Mouse (Mus musculus) stomach, embryonic 16.5 days (tissue): Measurements from ENCODE around the gene Rcbtb2. TPM values are rescaled to one million over a fixed set of nuclear protein-coding genes. Genes with fewer than 3 reads are reported as not detected.
A peak's percentile ranks its signal among the peaks of the same experiment; 100 is the strongest.

Experiments used
- ATAC-seq: fragments of 200-750 bp; cut with Nextera tagmentation; 2 replicates; pipeline ENCODE4 v1.8.0; 2017; ENCODE audit warnings: moderate number of reproducible peaks, moderate TSS enrichment; ENCODE audit not compliant: insufficient read depth, low FRiP score
- H3K27ac ChIP-seq: fragments of 300-500 bp; sonication (generic); 2 replicates; pipeline ENCODE4 v1.5.1; 2014; ENCODE audit warnings: low read length
- H3K27me3 ChIP-seq: fragments of 300-500 bp; sonication (generic); 2 replicates; pipeline ENCODE4 v1.6.1; 2014; ENCODE audit warnings: low read length, control low read depth, mixed read lengths; ENCODE audit not compliant: control insufficient read depth, insufficient read depth
- H3K36me3 ChIP-seq: fragments of 300-500 bp; sonication (generic); 2 replicates; pipeline ENCODE4 v1.6.1; 2014; ENCODE audit warnings: low read length; ENCODE audit not compliant: control insufficient read depth, insufficient read depth
- H3K4me1 ChIP-seq: fragments of 300-500 bp; sonication (generic); 2 replicates; pipeline ENCODE4 v1.6.1; 2014; ENCODE audit warnings: low read length, control low read depth, mixed read lengths; ENCODE audit not compliant: control insufficient read depth, insufficient read depth
- H3K4me2 ChIP-seq: fragments of 300-500 bp; sonication (generic); 2 replicates; pipeline ENCODE4 v1.6.1; 2014; ENCODE audit warnings: low read depth, low read length, mixed read lengths
- H3K4me3 ChIP-seq: fragments of 300-500 bp; sonication (generic); replicated peaks from 2 replicates; pipeline ENCODE4 v1.5.1; 2014; ENCODE audit warnings: mild to moderate bottlenecking, low read length
- H3K9ac ChIP-seq: fragments of 300-500 bp; sonication (generic); 2 replicates; pipeline ENCODE4 v1.6.1; 2014; ENCODE audit warnings: low read length
- H3K9me3 ChIP-seq: fragments of 300-500 bp; sonication (generic); replicated peaks from 2 replicates; pipeline ENCODE4 v1.6.1; 2016; ENCODE audit warnings: low read length, control low read depth; ENCODE audit not compliant: control insufficient read depth
- WGBS: fragments of 180-500 bp; shearing (Covaris S2); extraction: QIAGEN DNeasy Blood & Tissue Kit; methylation state at CpG from one replicate; pipeline ENCODE4 v1.1.7; 2014; 5-methylcytosine and 5-hydroxymethylcytosine counted together
- polyA plus RNA-seq: library from polyadenylated mRNA; unstranded; fragments of >200 nt; fragmentation: Nextera tagmentation; extraction: Ambion mirVana; gene quantifications from 2 replicates; pipeline ENCODE4 v1.2.1, GENCODE M21; 2015

Rcbtb2 gene
- polyA plus RNA-seq, 1 experiment from 2014 or later: 69.4 TPM

- WGBS: 48% methylated on average over 3 of the region's 3 CpGs
- Histone ChIP-seq H3K4me3 (no peak overlapping the region), H3K36me3 (no peaks in the 10 kb centered on the region), H3K27me3 (no peaks in the 10 kb centered on the region), H3K4me1 (0 out of 2 replicates have a peak, but pooled peaks cover 2% of the 10 kb centered on the region), H3K9me3 (no peaks in the 10 kb centered on the region), H3K9ac (no peak overlapping the region), H3K4me2 (no peak overlapping the region), H3K27ac (no peak overlapping the region)
- ATAC-seq: no peak
These were observed 78.6 kb downstream of the Rcbtb2 start for GRCm38 (mm10) chr14:73201447-73201846.

- H3K36me3 ChIP-seq: no peaks in the 10 kb centered on the region
- ATAC-seq: no peak
- no peak overlapping the region for H3K4me2 ChIP-seq
- 0 out of 2 replicates have a peak, but pooled peaks cover 2% of the 10 kb centered on the region for H3K4me1 ChIP-seq
- H3K9me3 ChIP-seq: no peaks in the 10 kb centered on the region
- H3K9ac ChIP-seq: no peak overlapping the region
- H3K27me3 ChIP-seq: no peaks in the 10 kb centered on the region
- no peak overlapping the region for H3K27ac ChIP-seq
- no peak overlapping the region for H3K4me3 ChIP-seq
- WGBS: 68% methylated on average over 3 of the region's 3 CpGs
These were observed 81.2 kb downstream of the Rcbtb2 start for GRCm38 (mm10) chr14:73204016-73204415.

GRCm38 (mm10) chr14:73209262-73209661, 86.4 kb downstream of the Rcbtb2 start:
- no peak overlapping the region for H3K27ac ChIP-seq
- H3K4me3 ChIP-seq: no peak overlapping the region
- H3K4me1 ChIP-seq: no peaks in the 10 kb centered on the region
- H3K36me3 ChIP-seq: 0 out of 2 replicates have a peak, but pooled peaks cover under 1% of the 10 kb centered on the region
- no peaks in the 10 kb centered on the region for H3K27me3 ChIP-seq
- H3K9ac ChIP-seq: no peak overlapping the region
- H3K9me3 ChIP-seq: no peaks in the 10 kb centered on the region
- H3K4me2 ChIP-seq: no peak overlapping the region
- no peak for ATAC-seq

- Histone ChIP-seq H3K9ac (no peak overlapping the region), H3K4me2 (no peak overlapping the region), H3K4me1 (no peaks in the 10 kb centered on the region), H3K36me3 (0 out of 2 replicates have a peak, but pooled peaks cover 2% of the 10 kb centered on the region), H3K27ac (no peak overlapping the region), H3K9me3 (no peaks in the 10 kb centered on the region), H3K27me3 (no peaks in the 10 kb centered on the region), H3K4me3 (no peak overlapping the region)
- no peak for ATAC-seq
- WGBS: 91% methylated on average over 8 of the region's 8 CpGs
These were observed 87.4 kb downstream of the Rcbtb2 start for GRCm38 (mm10) chr14:73210196-73210595.

- no peaks in the 10 kb centered on the region for H3K27me3 ChIP-seq
- H3K36me3 ChIP-seq: 0 out of 2 replicates have a peak, but pooled peaks cover 2% of the 10 kb centered on the region
- no peak overlapping the region for H3K27ac ChIP-seq
- H3K4me1 ChIP-seq: no peaks in the 10 kb centered on the region
- no peak for ATAC-seq
- H3K4me2 ChIP-seq: no peak overlapping the region
- no peak overlapping the region for H3K4me3 ChIP-seq
- 86% methylated on average over 5 of the region's 5 CpGs for WGBS
- no peak overlapping the region for H3K9ac ChIP-seq
- no peaks in the 10 kb centered on the region for H3K9me3 ChIP-seq
These were observed 88.6 kb downstream of the Rcbtb2 start for GRCm38 (mm10) chr14:73211477-73211876.

- 91% methylated on average over 1 of the region's 1 CpGs for WGBS
- Histone ChIP-seq H3K9ac (no peak overlapping the region), H3K27me3 (no peaks in the 10 kb centered on the region), H3K4me1 (no peaks in the 10 kb centered on the region), H3K4me3 (no peak overlapping the region), H3K9me3 (no peaks in the 10 kb centered on the region), H3K36me3 (0 out of 2 replicates have a peak, but pooled peaks cover 2% of the 10 kb centered on the region), H3K27ac (no peak overlapping the region), H3K4me2 (no peak overlapping the region)
- no peak for ATAC-seq
These were observed 94.2 kb downstream of the Rcbtb2 start for GRCm38 (mm10) chr14:73217062-73217461.

- Histone ChIP-seq H3K4me1 (peaks cover 10% of the 10 kb centered on the region; the same call in 1 of the 2 replicates), H3K9ac (no peak overlapping the region), H3K4me3 (no peak overlapping the region), H3K9me3 (no peaks in the 10 kb centered on the region), H3K27ac (no peak overlapping the region), H3K36me3 (no peaks in the 10 kb centered on the region), H3K4me2 (no peak overlapping the region), H3K27me3 (no peaks in the 10 kb centered on the region)
- ATAC-seq: no peak
- whole genome bisulfite sequencing: 82% methylated on average over 9 of the region's 9 CpGs
These were observed 99.6 kb downstream of the Rcbtb2 start for GRCm38 (mm10) chr14:73222316-73222970.

- H3K9me3 ChIP-seq: no peaks in the 10 kb centered on the region
- no peak overlapping the region for H3K9ac ChIP-seq
- 47% methylated on average over 3 of the region's 3 CpGs for WGBS
- peak overlapping the region; percentile 38 for H3K27ac ChIP-seq
- H3K4me3 ChIP-seq: no peak overlapping the region
- H3K36me3 ChIP-seq: no peaks in the 10 kb centered on the region
- peaks cover 15% of the 10 kb centered on the region for H3K4me1 ChIP-seq
- no peaks in the 10 kb centered on the region for H3K27me3 ChIP-seq
- ATAC-seq: peak; percentile 40; the same call in 1 of the 2 replicates
- no peak overlapping the region for H3K4me2 ChIP-seq
These were observed 103.5 kb downstream of the Rcbtb2 start for GRCm38 (mm10) chr14:73226346-73226745.

- H3K27ac ChIP-seq: peak overlapping the region; percentile 33
- peak; percentile 44; the same call in 1 of the 2 replicates for ATAC-seq
- WGBS: 0% methylated on average over 1 of the region's 1 CpGs
These were observed 104.0 kb downstream of the Rcbtb2 start for GRCm38 (mm10) chr14:73226849-73227248.

More at GRCm38 (mm10) chr14:73226849-73227248, 104.0 kb downstream of the Rcbtb2 start:
- Histone ChIP-seq H3K9ac (no peak overlapping the region), H3K4me2 (no peak overlapping the region), H3K27me3 (no peaks in the 10 kb centered on the region), H3K9me3 (no peaks in the 10 kb centered on the region), H3K4me1 (peaks cover 17% of the 10 kb centered on the region), H3K36me3 (no peaks in the 10 kb centered on the region), H3K4me3 (no peak overlapping the region)
